Mouse (Mus musculus) CH12.LX (cell line): ENCODE results near the gene Fbxw11. TPM values are rescaled to one million over a fixed set of nuclear protein-coding genes. Genes with fewer than 3 reads are reported as not detected.

ENCODE experiments used
- DNase-seq: peaks from one replicate; pipeline ENCODE4 v3.0.0-alpha.2; 2013; ENCODE audit errors: extremely low read depth
- H3K27ac ChIP-seq: 2 replicates; pipeline ENCODE4 v1.5.1; 2012; ENCODE audit warnings: low read depth, mild to moderate bottlenecking, control low read depth, moderate library complexity; ENCODE audit not compliant: insufficient read depth
- H3K27me3 ChIP-seq: replicated peaks from 2 replicates; pipeline ENCODE3; 2012; ENCODE audit warnings: inconsistent platforms
- H3K36me3 ChIP-seq, 2 experiments: replicated peaks in 1 of 2; 2 replicates each; pipeline versions ENCODE3 to v1.6.1; 2012; ENCODE audit warnings: inconsistent platforms in 1 of 2, low read length in 1 of 2, mild to moderate bottlenecking in 1 of 2, mixed read lengths in 1 of 2, moderate library complexity in 1 of 2; ENCODE audit not compliant: control insufficient read depth in 1 of 2, insufficient read depth in 1 of 2
- H3K4me1 ChIP-seq, 2 experiments: 2 replicates each; pipeline ENCODE4 v1.6.1; 2012; ENCODE audit warnings: inconsistent platforms in 1 of 2, moderate library complexity in 1 of 2; ENCODE audit not compliant: insufficient read depth in 2 of 2, control insufficient read depth in 1 of 2
- H3K4me2 ChIP-seq: 2 replicates; pipeline ENCODE4 v1.6.1; 2012; ENCODE audit warnings: low read depth, mild to moderate bottlenecking, control low read depth; ENCODE audit not compliant: poor library complexity, insufficient read depth, severe bottlenecking
- H3K4me3 ChIP-seq, 3 experiments: fragments of 150-350 bp in 1 of 3; sonication (generic) in 1 of 3; replicated peaks in 1 of 3; 2 replicates each; pipeline versions ENCODE3 to v1.5.1; 2011 to 2012; ENCODE audit warnings: low read depth in 2 of 3, low read length in 2 of 3, mild to moderate bottlenecking in 2 of 3, moderate library complexity in 2 of 3, control low read depth in 1 of 3, improper control_type of control experiment in 1 of 3, inconsistent platforms in 1 of 3, mixed read lengths in 1 of 3; ENCODE audit not compliant: poor library complexity in 1 of 3
- H3K79me2 ChIP-seq: replicated peaks from 2 replicates; pipeline ENCODE4 v1.6.1; 2012; ENCODE audit warnings: mild to moderate bottlenecking, moderate library complexity; ENCODE audit not compliant: control insufficient read depth, poor library complexity, insufficient read depth, severe bottlenecking; ENCODE audit errors: extremely low read depth
- H3K9ac ChIP-seq: 2 replicates; pipeline ENCODE4 v1.6.1; 2012; ENCODE audit warnings: low read depth, mild to moderate bottlenecking, control low read depth, moderate library complexity; ENCODE audit not compliant: insufficient read depth
- H3K9me3 ChIP-seq: replicated peaks from 2 replicates; pipeline ENCODE3; 2012; ENCODE audit warnings: low read length, inconsistent platforms, mixed read lengths
- BHLHE40 ChIP-seq: IDR thresholded peaks from 2 replicates; pipeline ENCODE4 v1.6.1; 2011; ENCODE audit warnings: mild to moderate bottlenecking, low read depth, low read length, improper control_type of control experiment
- CTCF ChIP-seq, 2 experiments: IDR thresholded peaks in 1 of 2; conservative IDR thresholded peaks in 1 of 2; 2 replicates each; pipeline ENCODE4 v1.5.1; 2011 to 2012; ENCODE audit warnings: low read depth in 2 of 2, low read length in 2 of 2, improper control_type of control experiment in 1 of 2, inconsistent platforms in 1 of 2, mild to moderate bottlenecking in 1 of 2, moderate library complexity in 1 of 2
- E2F4 ChIP-seq: IDR thresholded peaks from 2 replicates; pipeline ENCODE4 v1.6.1; 2011; ENCODE audit warnings: low read depth, low read length, improper control_type of control experiment; ENCODE audit not compliant: insufficient replicate concordance
- ELF1 ChIP-seq: IDR thresholded peaks from 2 replicates; pipeline ENCODE4 v1.6.1; 2014; ENCODE audit warnings: low read depth, mild to moderate bottlenecking, inconsistent platforms, low read length, improper control_type of control experiment
- GABPA ChIP-seq: IDR thresholded peaks from 2 replicates; pipeline ENCODE4 v1.6.1; 2012; ENCODE audit warnings: low read depth, low read length, improper control_type of control experiment, inconsistent platforms; ENCODE audit not compliant: insufficient replicate concordance
- HCFC1 ChIP-seq: IDR thresholded peaks from 2 replicates; pipeline ENCODE4 v1.6.1; 2012; ENCODE audit warnings: low read depth, mild to moderate bottlenecking, inconsistent platforms, low read length, improper control_type of control experiment
- IRF4 ChIP-seq: IDR thresholded peaks from 2 replicates; pipeline ENCODE4 v1.6.1; 2014; ENCODE audit warnings: low read depth, mild to moderate bottlenecking, inconsistent platforms, low read length, improper control_type of control experiment
- KAT2A ChIP-seq: IDR thresholded peaks from 2 replicates; pipeline ENCODE4 v1.6.1; 2012; ENCODE audit warnings: low read length, improper control_type of control experiment, inconsistent platforms; ENCODE audit not compliant: insufficient replicate concordance
- MAFK ChIP-seq: IDR thresholded peaks from 2 replicates; pipeline ENCODE4 v1.6.1; 2011; ENCODE audit warnings: low read length, improper control_type of control experiment; ENCODE audit not compliant: insufficient replicate concordance
- MEF2A ChIP-seq: IDR thresholded peaks from 2 replicates; pipeline ENCODE4 v1.6.1; 2014; ENCODE audit warnings: low read depth, mild to moderate bottlenecking, inconsistent platforms, low read length, improper control_type of control experiment, borderline replicate concordance
- MXI1 ChIP-seq: IDR thresholded peaks from 2 replicates; pipeline ENCODE4 v1.6.1; 2011; ENCODE audit warnings: mild to moderate bottlenecking, low read depth, low read length, improper control_type of control experiment
- NRF1 ChIP-seq: IDR thresholded peaks from 2 replicates; pipeline ENCODE4 v1.6.1; 2014; ENCODE audit warnings: low read depth, mild to moderate bottlenecking, inconsistent platforms, low read length, improper control_type of control experiment, moderate library complexity
- PAX5 ChIP-seq: IDR thresholded peaks from 2 replicates; pipeline ENCODE4 v1.6.1; 2012; ENCODE audit warnings: low read length, inconsistent platforms, mixed read lengths
- POLR2A ChIP-seq: IDR thresholded peaks from 2 replicates; pipeline ENCODE4 v1.6.1; 2011; ENCODE audit warnings: low read depth, mild to moderate bottlenecking, improper control_type of control experiment, low read length
- POLR2AphosphoS2 ChIP-seq: IDR thresholded peaks from 2 replicates; pipeline ENCODE4 v1.6.1; 2011; ENCODE audit warnings: low read depth, low read length, improper control_type of control experiment
- RAD21 ChIP-seq: IDR thresholded peaks from 2 replicates; pipeline ENCODE4 v1.6.1; 2011; ENCODE audit warnings: low read depth, mild to moderate bottlenecking, low read length, improper control_type of control experiment, moderate library complexity
- SIN3A ChIP-seq: IDR thresholded peaks from 2 replicates; pipeline ENCODE4 v1.6.1; 2012; ENCODE audit warnings: low read length, improper control_type of control experiment, inconsistent platforms
- TBP ChIP-seq: conservative IDR thresholded peaks from 2 replicates; pipeline ENCODE4 v1.6.1; 2011; ENCODE audit warnings: low read depth, low read length, improper control_type of control experiment
- TCF12 ChIP-seq: IDR thresholded peaks from 2 replicates; pipeline ENCODE4 v1.6.1; 2014; ENCODE audit warnings: low read depth, mild to moderate bottlenecking, inconsistent platforms, low read length, improper control_type of control experiment
- ZC3H11A ChIP-seq: IDR thresholded peaks from 2 replicates; pipeline ENCODE4 v1.6.1; 2012; ENCODE audit warnings: low read depth, mild to moderate bottlenecking, inconsistent platforms, low read length, improper control_type of control experiment
- ZKSCAN1 ChIP-seq: IDR thresholded peaks from 2 replicates; pipeline ENCODE4 v1.6.1; 2012; ENCODE audit warnings: low read depth, inconsistent platforms, low read length, improper control_type of control experiment, borderline replicate concordance
- ZNF384 ChIP-seq: IDR thresholded peaks from 2 replicates; pipeline ENCODE4 v1.6.1; 2012; ENCODE audit warnings: low read depth, low read length, improper control_type of control experiment, inconsistent platforms
- dilution Hi-C: fragments of 300-500 bp; cut with MboI; formaldehyde crosslinking; loops from 2 replicates; pipeline ENCODE4 v1.14.3; 2020; ENCODE audit warnings: low sequenced_read_pairs; ENCODE audit not compliant: extremely low pct_unique_long_range_greater_than_20kb, extremely low pct_ligation_motif_present
- in situ Hi-C: fragments of 300-500 bp; cut with MboI; formaldehyde crosslinking; loops from 3 replicates; pipeline ENCODE4 v1.14.3; 2019; ENCODE audit warnings: low sequenced_read_pairs, low pct_ligation_motif_present, low pct_unique_long_range_greater_than_20kb, mixed read lengths
- polyA plus RNA-seq: library from polyadenylated mRNA; unstranded; fragments of >175 nt; gene quantifications from 2 replicates; pipeline ENCODE4 v1.2.1, GENCODE M21; 2012; ENCODE audit warnings: low read depth; ENCODE audit not compliant: insufficient read length
- total RNA-seq, 2 experiments: library from RNA; depleted of rRNA; stranded (reverse); fragments of 300-350 nt in 1 of 2; fragments of >200 nt in 1 of 2; gene quantifications; 2 replicates each; pipeline ENCODE4 v1.2.3; 2012 to 2014

The Fbxw11 gene
- total and polyA plus RNA-seq, 3 experiments = 54.5 to 85.0 (median 58.5) TPM

DNA sequence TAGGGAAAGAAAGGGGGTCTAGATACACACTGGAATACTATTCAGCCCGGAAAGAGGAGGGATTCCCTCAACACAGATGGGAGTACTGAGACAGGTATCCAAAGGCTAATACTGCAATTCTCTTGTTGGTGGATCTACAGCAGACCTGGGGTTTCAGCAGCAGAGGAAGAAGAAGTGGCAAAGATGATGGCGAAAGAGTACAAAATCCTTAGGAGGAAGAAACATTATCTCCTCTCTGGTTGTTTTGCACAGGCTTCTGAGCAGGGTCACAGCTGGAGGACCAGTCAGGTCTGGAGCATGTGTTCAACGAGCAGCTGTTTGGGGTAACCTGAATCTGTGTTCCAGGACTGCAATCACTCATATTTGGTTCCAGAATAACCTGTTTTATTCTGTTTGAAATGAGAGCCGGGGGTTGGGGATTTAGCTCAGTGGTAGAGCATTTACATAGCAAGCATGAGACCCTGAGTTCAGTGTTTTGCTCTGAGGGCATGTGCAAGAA is 12.8 kb upstream of the Fbxw11 start:
- Histone ChIP-seq H3K4me1 (peaks cover 0 to 13% of the 10 kb centered on the region in 2 experiments; a peak in 2 of 4 replicates), H3K9me3 (peaks cover 3% of the 10 kb centered on the region), H3K79me2 (no peaks in the 10 kb centered on the region), H3K36me3 (peaks cover 0 to 14% of the 10 kb centered on the region in 2 experiments), H3K27me3 (no peaks in the 10 kb centered on the region), H3K4me3 (no peak overlapping the region), H3K4me2 (no peak overlapping the region), H3K27ac (no peak overlapping the region), H3K9ac (no peak overlapping the region)
- TF ChIP-seq KAT2A (no peak), POLR2A (no peak), E2F4 (no peak), NRF1 (no peak), SIN3A (no peak), POLR2AphosphoS2 (no peak), BHLHE40 (no peak), MXI1 (no peak), IRF4 (no peak), ZNF384 (no peak)
- no peak for DNase-seq
- in situ Hi-C loops (no loop called here), dilution Hi-C loops (no loop called here)

DNA sequence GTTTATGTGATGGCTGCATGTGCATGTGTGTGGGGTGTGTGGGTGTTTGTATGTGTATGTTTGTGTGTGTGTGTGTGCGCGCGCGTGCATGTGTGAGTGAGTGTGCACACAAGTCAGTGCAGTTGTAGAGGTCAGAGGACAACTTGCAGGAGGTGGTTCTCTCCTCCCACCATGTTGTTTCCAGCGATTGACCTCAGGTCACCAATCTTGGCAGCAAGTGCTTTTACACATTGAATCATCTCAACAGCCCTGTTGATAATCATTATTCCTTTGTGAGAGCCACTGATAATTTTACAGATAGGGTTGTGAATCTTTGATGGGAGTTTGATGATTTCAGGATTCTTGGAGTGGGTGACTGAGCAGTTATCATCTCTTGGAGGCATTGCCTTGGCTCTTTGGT is 9.9 kb upstream of the Fbxw11 start:
- TF ChIP-seq PAX5 = no peak
- TF ChIP-seq TCF12 = no peak
- no peak for TF ChIP-seq POLR2A
- no peak for TF ChIP-seq MEF2A
- no peak for TF ChIP-seq GABPA
- no peak for TF ChIP-seq CTCF (conservative IDR thresholded peaks at IDR 0.05 in 1 of 2, IDR thresholded peaks at IDR 0.05 in 1 of 2; ENCODE audit: low read depth in 2 of 2, low read length in 2 of 2)
- TF ChIP-seq POLR2AphosphoS2 = no peak
- no peak for TF ChIP-seq MAFK
- no peak for TF ChIP-seq ZC3H11A
- no peak for TF ChIP-seq E2F4
- no peak for TF ChIP-seq TBP
- TF ChIP-seq ZKSCAN1 = no peak
- TF ChIP-seq BHLHE40 = no peak
- TF ChIP-seq NRF1 = no peak
- TF ChIP-seq ZNF384 = no peak
- no peak for TF ChIP-seq SIN3A
- TF ChIP-seq RAD21 = no peak
- TF ChIP-seq ELF1 = no peak
- no peak for TF ChIP-seq HCFC1
- no peak for DNase-seq
- Histone ChIP-seq H3K4me2 (no peak overlapping the region), H3K36me3 (peaks cover 0 to 2% of the 10 kb centered on the region in 2 experiments), H3K9ac (no peak overlapping the region), H3K27me3 (no peaks in the 10 kb centered on the region), H3K4me1 (peaks cover 0 to 12% of the 10 kb centered on the region in 2 experiments; a peak in 2 of 4 replicates), H3K4me3 (no peak overlapping the region), H3K27ac (no peak overlapping the region), H3K79me2 (no peaks in the 10 kb centered on the region), H3K9me3 (peaks cover 3% of the 10 kb centered on the region)
- in situ Hi-C loops (no loop called here), dilution Hi-C loops (no loop called here)
